Mouse (Mus musculus): ENCODE results near the gene Htr2a. TPM values are rescaled to one million over a fixed set of nuclear protein-coding genes. Genes with fewer than 3 reads are reported as not detected.

Gene Htr2a
- polyA plus RNA-seq, 1 experiment from 2014 or later: 0.65 TPM

- 91% methylated on average over 7 of the region's 7 CpGs for WGBS
- no peak overlapping the region for H3K4me3 ChIP-seq
- H3K36me3 ChIP-seq (ENCODE audit: poor library complexity, severe bottlenecking): no peaks in the 10 kb centered on the region
- no peak for ATAC-seq
- H3K27ac ChIP-seq: no peak overlapping the region
- 0 out of 2 replicates have a peak, but pooled peaks cover 10% of the 10 kb centered on the region for H3K4me1 ChIP-seq
- H3K9ac ChIP-seq: no peak overlapping the region
- no peak overlapping the region for H3K4me2 ChIP-seq
- no peaks in the 10 kb centered on the region for H3K27me3 ChIP-seq
- no peaks in the 10 kb centered on the region for H3K9me3 ChIP-seq (replicated peaks)
Measured at GRCm38 (mm10) chr14:74657227-74657626, 16.6 kb downstream of the Htr2a start.

DNA sequence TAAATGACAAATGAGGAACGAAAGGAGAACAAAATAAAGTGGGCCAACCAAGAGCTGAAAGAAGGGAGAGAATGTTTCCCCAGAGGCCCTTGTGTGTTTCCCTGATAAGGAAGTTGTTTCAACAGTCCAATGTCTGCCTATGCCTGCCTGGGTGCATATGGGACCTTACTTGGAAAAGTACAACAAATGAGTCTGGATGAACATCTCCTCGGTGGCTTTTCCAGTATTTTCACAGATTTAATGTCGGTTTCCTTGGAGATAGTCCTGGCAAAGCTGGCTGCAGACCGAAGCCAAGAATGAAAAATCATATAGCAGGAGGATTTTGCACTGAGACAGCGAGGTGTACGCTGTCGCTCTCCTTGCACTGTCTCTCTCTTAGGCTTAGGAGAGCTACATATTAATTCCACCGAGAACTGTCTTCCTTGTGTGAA, 18.8 kb downstream of the Htr2a start:
- Histone ChIP-seq H3K9ac (no peak overlapping the region), H3K36me3 (ENCODE audit: poor library complexity, severe bottlenecking) (no peaks in the 10 kb centered on the region), H3K9me3 (replicated peaks) (no peaks in the 10 kb centered on the region), H3K4me3 (no peak overlapping the region), H3K27ac (no peak overlapping the region), H3K27me3 (no peaks in the 10 kb centered on the region), H3K4me1 (0 out of 2 replicates have a peak, but pooled peaks cover 7% of the 10 kb centered on the region), H3K4me2 (no peak overlapping the region)
- WGBS: 88% methylated on average over 8 of the region's 8 CpGs
- peak; percentile 57; the same call in 1 of the 2 replicates for ATAC-seq

DNA sequence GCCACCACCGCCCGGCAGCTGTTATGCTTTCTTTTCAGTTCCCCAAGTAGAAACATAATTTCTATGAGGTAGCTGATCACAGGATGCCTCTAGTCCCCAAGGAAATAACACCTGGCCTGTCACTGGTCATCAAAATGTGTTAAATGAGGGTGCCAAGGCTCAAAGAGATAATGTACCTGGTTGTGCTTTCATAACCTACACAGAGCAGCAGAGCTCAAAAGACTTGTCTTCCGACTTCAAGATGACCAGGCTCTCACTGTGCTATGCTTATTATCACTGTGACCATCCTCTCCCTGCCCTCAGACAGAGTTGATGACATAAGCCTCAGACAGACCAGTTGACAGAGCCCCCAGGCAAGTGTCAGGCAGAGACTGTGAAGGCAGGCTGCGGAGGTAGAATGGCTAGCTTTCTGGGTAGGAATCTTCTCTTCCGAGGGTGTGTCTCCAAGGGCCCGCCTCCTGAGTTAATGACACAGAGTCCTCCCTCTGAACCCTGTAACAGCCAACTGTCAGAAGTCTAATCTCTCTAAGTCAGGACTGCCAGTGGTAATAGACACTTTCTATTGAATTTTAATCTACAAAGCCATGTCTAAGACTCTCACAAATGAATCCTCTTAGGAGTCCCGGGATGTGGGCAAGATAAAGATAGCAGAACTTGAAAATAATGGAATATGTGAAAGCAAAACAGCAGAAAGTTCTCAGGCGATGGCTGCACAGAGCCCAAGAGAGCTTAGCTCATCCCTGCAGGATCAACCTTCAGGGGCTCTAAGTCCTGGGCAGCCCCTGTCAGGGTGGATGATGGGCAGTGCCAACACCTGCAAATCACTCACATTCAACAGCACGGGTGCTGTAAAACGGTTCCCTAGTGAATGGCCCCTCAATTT, 31.7 kb downstream of the Htr2a start:
- H3K27ac ChIP-seq: no peak overlapping the region
- no peak for ATAC-seq
- 79% methylated on average over 10 of the region's 10 CpGs for WGBS

DNA sequence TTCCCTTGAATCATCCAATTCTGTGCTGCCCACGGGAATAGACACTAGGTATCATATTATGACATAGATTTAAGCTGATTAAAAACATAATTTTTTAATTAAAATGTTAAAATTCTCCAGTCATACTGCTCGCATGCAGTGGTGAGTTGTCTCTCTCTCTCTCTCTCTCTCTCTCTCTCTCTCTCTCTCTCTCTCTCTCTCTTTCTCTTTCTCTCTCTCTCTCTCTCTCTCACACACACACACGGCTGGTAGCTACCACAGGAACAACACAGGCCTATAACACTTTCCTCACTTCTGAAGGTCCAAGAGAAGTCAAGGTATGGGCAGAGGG, 32.3 kb downstream of the Htr2a start:
- Histone ChIP-seq H3K36me3 (ENCODE audit: poor library complexity, severe bottlenecking) (no peaks in the 10 kb centered on the region), H3K4me1 (no peaks in the 10 kb centered on the region), H3K4me2 (no peak overlapping the region), H3K27me3 (no peaks in the 10 kb centered on the region), H3K9me3 (replicated peaks) (no peaks in the 10 kb centered on the region), H3K4me3 (no peak overlapping the region), H3K27ac (no peak overlapping the region), H3K9ac (no peak overlapping the region)
- 88% methylated on average over 3 of the region's 3 CpGs for WGBS
- ATAC-seq: no peak

More for the DNA sequence above, 31.7 kb downstream of the Htr2a start:
- H3K4me3 ChIP-seq: no peak overlapping the region
- H3K4me2 ChIP-seq: no peak overlapping the region
- no peaks in the 10 kb centered on the region for H3K36me3 ChIP-seq (ENCODE audit: poor library complexity, severe bottlenecking)
- H3K9ac ChIP-seq: no peak overlapping the region
- no peaks in the 10 kb centered on the region for H3K9me3 ChIP-seq (replicated peaks)
- H3K4me1 ChIP-seq: no peaks in the 10 kb centered on the region
- no peaks in the 10 kb centered on the region for H3K27me3 ChIP-seq

DNA sequence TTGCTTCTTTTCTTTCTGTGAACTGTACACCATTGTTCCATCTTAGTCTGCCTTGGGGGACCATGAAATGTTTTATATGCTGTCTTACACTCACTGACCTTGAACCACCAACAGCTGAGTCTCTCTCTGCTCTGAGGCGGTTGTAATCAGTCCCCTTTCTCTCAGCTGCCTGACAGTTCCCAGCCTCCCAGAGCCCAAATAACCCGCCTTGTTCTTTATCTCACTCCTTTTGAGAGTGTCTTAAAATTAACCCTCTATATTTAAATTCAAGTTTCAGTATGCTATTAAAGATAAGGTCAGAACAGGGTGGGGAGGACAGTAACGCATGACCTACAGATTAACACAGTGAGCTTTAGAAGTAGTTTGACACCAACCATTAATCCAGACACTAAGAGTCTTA, 32.9 kb downstream of the Htr2a start:
- Histone ChIP-seq H3K4me1 (no peaks in the 10 kb centered on the region), H3K27me3 (no peaks in the 10 kb centered on the region), H3K36me3 (ENCODE audit: poor library complexity, severe bottlenecking) (no peaks in the 10 kb centered on the region), H3K27ac (no peak overlapping the region), H3K4me2 (no peak overlapping the region), H3K4me3 (no peak overlapping the region), H3K9ac (no peak overlapping the region), H3K9me3 (replicated peaks) (no peaks in the 10 kb centered on the region)
- WGBS: 78% methylated on average over 3 of the region's 3 CpGs
- ATAC-seq: no peak

GRCm38 (mm10) chr14:74679841-74680240, 39.2 kb downstream of the Htr2a start:
- Histone ChIP-seq H3K27ac (no peak overlapping the region), H3K9ac (no peak overlapping the region), H3K9me3 (replicated peaks) (no peaks in the 10 kb centered on the region), H3K36me3 (ENCODE audit: poor library complexity, severe bottlenecking) (no peaks in the 10 kb centered on the region), H3K4me2 (no peak overlapping the region), H3K4me3 (no peak overlapping the region), H3K27me3 (no peaks in the 10 kb centered on the region), H3K4me1 (no peaks in the 10 kb centered on the region)
- WGBS: 81% methylated on average over 5 of the region's 5 CpGs
- no peak for ATAC-seq

DNA sequence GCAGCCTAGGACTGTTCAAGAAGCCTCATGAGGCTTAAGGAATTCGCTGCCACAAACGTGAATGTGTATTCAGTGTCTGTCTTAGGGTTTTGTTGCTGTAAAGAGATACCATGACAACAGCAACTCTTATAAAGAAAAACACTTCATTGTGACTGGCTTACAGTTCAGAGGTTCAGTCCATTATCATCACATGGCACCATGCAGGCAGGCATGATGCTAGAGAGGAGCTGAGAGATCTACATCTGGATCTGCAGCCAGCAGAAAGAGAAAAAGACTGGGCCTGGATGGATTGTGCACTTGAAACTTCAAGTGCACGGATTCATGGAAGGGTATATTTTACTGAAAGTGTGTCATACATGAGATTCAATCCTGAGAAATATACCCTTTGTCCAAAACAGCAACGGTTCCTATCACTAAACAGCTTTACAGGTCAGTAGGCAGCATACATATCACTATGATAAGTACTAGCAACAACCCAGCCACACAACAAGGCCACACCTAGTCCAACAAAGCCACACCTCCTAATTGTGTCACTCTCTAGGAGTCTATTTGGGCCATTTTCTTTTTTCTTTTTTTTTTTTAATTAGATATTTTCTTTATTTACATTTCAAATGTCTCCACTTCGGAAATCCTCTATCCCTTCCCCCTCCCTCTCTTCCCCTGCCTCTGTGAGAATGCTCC, 43.8 kb downstream of the Htr2a start:
- Histone ChIP-seq H3K27me3 (no peaks in the 10 kb centered on the region), H3K9me3 (replicated peaks) (no peaks in the 10 kb centered on the region), H3K9ac (no peak overlapping the region), H3K27ac (no peak overlapping the region), H3K4me3 (no peak overlapping the region), H3K36me3 (ENCODE audit: poor library complexity, severe bottlenecking) (no peaks in the 10 kb centered on the region), H3K4me2 (no peak overlapping the region), H3K4me1 (no peaks in the 10 kb centered on the region)
- 70% methylated on average over 5 of the region's 5 CpGs for WGBS
- no peak for ATAC-seq

DNA sequence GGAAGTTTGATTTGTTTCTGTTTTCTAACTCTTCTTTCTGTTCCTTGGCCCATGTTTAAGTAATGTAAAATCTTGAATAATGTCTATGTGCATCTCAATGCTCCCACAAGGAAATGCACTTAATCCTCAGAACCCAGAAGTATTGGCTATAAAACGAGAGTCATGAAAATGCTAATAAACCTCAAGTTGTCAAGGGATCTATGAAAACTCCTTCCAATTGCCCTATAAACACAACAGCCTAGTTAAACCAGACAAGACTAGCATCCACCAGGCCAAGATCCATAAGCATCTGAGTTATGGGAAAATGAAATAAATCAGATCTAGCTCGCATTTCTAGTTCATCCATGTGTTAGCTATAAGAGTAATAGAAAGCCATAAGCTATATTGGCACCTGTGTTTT, 51.3 kb downstream of the Htr2a start:
- no peak for ATAC-seq
- H3K4me1 ChIP-seq: no peaks in the 10 kb centered on the region
- no peaks in the 10 kb centered on the region for H3K36me3 ChIP-seq (ENCODE audit: poor library complexity, severe bottlenecking)
- H3K27me3 ChIP-seq: no peaks in the 10 kb centered on the region
- H3K9ac ChIP-seq: no peak overlapping the region
- 89% methylated on average over 2 of the region's 2 CpGs for WGBS
- H3K27ac ChIP-seq: no peak overlapping the region
- H3K9me3 ChIP-seq (replicated peaks): no peaks in the 10 kb centered on the region
- H3K4me2 ChIP-seq: no peak overlapping the region
- no peak overlapping the region for H3K4me3 ChIP-seq

DNA sequence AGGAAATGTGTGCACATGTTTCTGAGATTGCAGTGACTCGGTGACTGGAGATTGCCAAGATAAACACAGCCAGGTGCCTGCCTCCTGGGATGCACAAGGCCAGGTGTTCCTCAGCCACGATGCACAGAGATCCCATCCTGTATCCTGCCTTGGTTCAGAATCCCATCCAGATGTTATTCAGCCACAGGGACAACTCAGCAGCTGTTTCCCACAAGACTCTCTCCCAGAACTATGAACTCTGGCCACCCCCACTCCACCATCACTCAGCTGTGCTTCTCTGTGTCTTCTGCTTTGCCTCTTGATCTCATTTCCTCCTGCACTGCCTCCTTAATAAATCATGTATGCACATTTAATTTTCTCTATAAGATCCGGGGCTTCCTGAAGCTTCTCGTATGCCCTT, 56.1 kb downstream of the Htr2a start:
- Histone ChIP-seq H3K4me1 (no peaks in the 10 kb centered on the region), H3K27me3 (no peaks in the 10 kb centered on the region), H3K4me2 (no peak overlapping the region), H3K27ac (no peak overlapping the region), H3K36me3 (ENCODE audit: poor library complexity, severe bottlenecking) (no peaks in the 10 kb centered on the region), H3K4me3 (no peak overlapping the region), H3K9ac (no peak overlapping the region), H3K9me3 (replicated peaks) (no peaks in the 10 kb centered on the region)
- WGBS: 65% methylated on average over 4 of the region's 4 CpGs
- ATAC-seq: 0 out of 2 replicates have a peak, but pooled peaks have one; percentile 13

DNA sequence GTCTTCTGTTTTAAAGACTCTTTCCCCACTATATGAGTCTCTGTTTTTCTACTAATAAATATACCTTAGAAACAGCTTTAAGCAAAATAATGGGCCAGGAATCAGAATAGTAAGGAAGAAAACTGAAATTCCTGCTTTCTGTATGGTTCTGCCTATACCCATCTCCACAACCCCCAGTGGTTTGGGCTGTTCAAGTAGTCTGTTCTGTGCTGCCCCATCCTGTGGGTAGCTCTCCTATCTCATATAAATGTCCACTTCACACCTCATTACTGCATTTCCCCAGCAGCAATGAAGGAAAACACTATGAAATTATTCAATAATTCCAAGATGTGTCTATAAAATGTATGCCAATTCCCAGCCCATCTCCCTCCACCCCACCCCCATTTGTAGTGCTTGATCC, 56.8 kb downstream of the Htr2a start:
- no peak overlapping the region for H3K27ac ChIP-seq

DNA sequence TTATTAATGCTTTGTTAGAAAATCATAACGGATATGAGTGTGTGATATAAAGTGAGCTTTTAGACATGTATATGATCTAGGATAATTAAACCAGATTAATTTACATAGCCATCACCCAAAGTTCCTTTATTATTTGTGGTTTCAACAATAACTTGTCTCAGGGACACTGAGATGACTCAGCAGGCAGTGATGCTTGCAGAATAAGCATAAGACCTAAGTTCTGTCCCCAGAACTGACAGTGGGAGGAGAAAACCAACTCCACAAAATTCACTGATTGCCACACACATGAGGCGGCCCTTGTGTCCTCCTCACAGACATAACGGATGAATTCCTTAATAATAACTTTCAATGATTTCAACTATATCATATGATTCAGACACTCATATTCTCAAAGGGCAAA, 58.6 kb downstream of the Htr2a start:
- no peak overlapping the region for H3K27ac ChIP-seq
- H3K9me3 ChIP-seq (replicated peaks): no peaks in the 10 kb centered on the region
- 89% methylated on average over 3 of the region's 3 CpGs for WGBS
- no peak for ATAC-seq
- H3K36me3 ChIP-seq (ENCODE audit: poor library complexity, severe bottlenecking): no peaks in the 10 kb centered on the region
- no peak overlapping the region for H3K4me2 ChIP-seq
- H3K4me1 ChIP-seq: no peaks in the 10 kb centered on the region
- no peak overlapping the region for H3K4me3 ChIP-seq
- H3K9ac ChIP-seq: no peak overlapping the region
- H3K27me3 ChIP-seq: no peaks in the 10 kb centered on the region

More for the DNA sequence above, 56.8 kb downstream of the Htr2a start:
- Histone ChIP-seq H3K4me3 (no peak overlapping the region), H3K9me3 (replicated peaks) (no peaks in the 10 kb centered on the region), H3K36me3 (ENCODE audit: poor library complexity, severe bottlenecking) (no peaks in the 10 kb centered on the region), H3K9ac (no peak overlapping the region), H3K4me1 (no peaks in the 10 kb centered on the region), H3K27me3 (no peaks in the 10 kb centered on the region), H3K4me2 (no peak overlapping the region)
- ATAC-seq: no peak

DNA sequence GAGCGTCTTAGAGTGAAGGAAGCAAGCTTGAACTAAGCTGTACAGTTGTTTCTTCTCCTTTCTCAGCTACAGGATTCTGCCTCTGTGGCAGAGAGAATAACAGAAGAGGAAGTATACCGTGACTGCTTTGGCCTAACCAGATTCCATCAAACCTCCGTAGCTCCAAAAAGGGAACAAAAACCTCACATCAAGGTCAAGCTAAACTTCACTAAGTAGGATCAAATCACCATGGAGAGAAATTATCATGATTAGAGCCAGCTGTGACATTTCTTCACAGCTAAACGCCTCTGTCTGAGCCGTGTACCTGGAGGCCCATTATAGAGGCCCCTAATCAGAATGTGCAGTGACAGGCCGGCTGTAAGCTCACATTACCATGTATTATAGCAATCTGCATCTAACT, 63.3 kb downstream of the Htr2a start:
- H3K36me3 ChIP-seq (ENCODE audit: poor library complexity, severe bottlenecking): no peaks in the 10 kb centered on the region
- H3K27me3 ChIP-seq: no peaks in the 10 kb centered on the region
- 71% methylated on average over 6 of the region's 6 CpGs for WGBS
- no peak overlapping the region for H3K4me3 ChIP-seq
- no peak overlapping the region for H3K4me2 ChIP-seq
- no peak for ATAC-seq
- H3K9ac ChIP-seq: no peak overlapping the region
- no peaks in the 10 kb centered on the region for H3K4me1 ChIP-seq
- no peaks in the 10 kb centered on the region for H3K9me3 ChIP-seq (replicated peaks)
- H3K27ac ChIP-seq: no peak overlapping the region

Data from forebrain, embryonic 13.5 days (tissue).